Mouse (Mus musculus): ENCODE results near the gene Pigk. TPM values are rescaled to one million over a fixed set of nuclear protein-coding genes. Genes with fewer than 3 reads are reported as not detected.

The Pigk gene
- polyA plus RNA-seq, 1 experiment from 2014 or later: 42.9 TPM

- H3K27me3 ChIP-seq (replicated peaks; ENCODE audit: control insufficient read depth, insufficient read depth, low read length): no peaks in the 10 kb centered on the region
- no peak overlapping the region for H3K9ac ChIP-seq (ENCODE audit: low read length)
- DNase-seq (ENCODE audit: low spot score): no peak
- no peak overlapping the region for H3K27ac ChIP-seq (ENCODE audit: low read depth)
- H3K4me1 ChIP-seq (replicated peaks; ENCODE audit: control insufficient read depth, insufficient read depth, low read length): peaks cover 4% of the 10 kb centered on the region; the same call in 1 of the 2 replicates
- WGBS: 26% methylated on average over 12 of the region's 12 CpGs
- H3K36me3 ChIP-seq (ENCODE audit: control insufficient read depth, insufficient read depth, low read length): no peaks in the 10 kb centered on the region
- 0 out of 2 replicates have a peak, but pooled peaks have one; percentile 47 for ATAC-seq (replicated peaks; ENCODE audit: low FRiP score, low TSS enrichment, low read depth)
- no peaks in the 10 kb centered on the region for H3K9me3 ChIP-seq (ENCODE audit: control insufficient read depth, low read length)
- H3K4me2 ChIP-seq (ENCODE audit: low read length): no peak overlapping the region
- no peak overlapping the region for H3K4me3 ChIP-seq (ENCODE audit: low read depth, low read length)
Measured at GRCm38 (mm10) chr3:152855006-152855614, 141.2 kb downstream of the Pigk start.

GRCm38 (mm10) chr3:152856095-152856494 is 142.2 kb downstream of the Pigk start:
- Histone ChIP-seq H3K4me1 (replicated peaks; ENCODE audit: control insufficient read depth, insufficient read depth, low read length) (peaks cover 4% of the 10 kb centered on the region; the same call in 1 of the 2 replicates), H3K27me3 (replicated peaks; ENCODE audit: control insufficient read depth, insufficient read depth, low read length) (no peaks in the 10 kb centered on the region), H3K4me2 (ENCODE audit: low read length) (no peak overlapping the region), H3K27ac (ENCODE audit: low read depth) (no peak overlapping the region), H3K36me3 (ENCODE audit: control insufficient read depth, insufficient read depth, low read length) (no peaks in the 10 kb centered on the region), H3K4me3 (ENCODE audit: low read depth, low read length) (no peak overlapping the region), H3K9ac (ENCODE audit: low read length) (no peak overlapping the region), H3K9me3 (ENCODE audit: control insufficient read depth, low read length) (no peaks in the 10 kb centered on the region)
- no peak for ATAC-seq (replicated peaks; ENCODE audit: low FRiP score, low TSS enrichment, low read depth)
- 66% methylated on average over 10 of the region's 10 CpGs for WGBS
- DNase-seq (ENCODE audit: low spot score): no peak

GRCm38 (mm10) chr3:152861450-152861849 is 147.6 kb downstream of the Pigk start:
- Histone ChIP-seq H3K4me3 (ENCODE audit: low read depth, low read length) (no peak overlapping the region), H3K4me2 (ENCODE audit: low read length) (no peak overlapping the region), H3K27me3 (replicated peaks; ENCODE audit: control insufficient read depth, insufficient read depth, low read length) (no peaks in the 10 kb centered on the region), H3K9ac (ENCODE audit: low read length) (no peak overlapping the region), H3K9me3 (ENCODE audit: control insufficient read depth, low read length) (peaks cover 3% of the 10 kb centered on the region; the same call in 1 of the 2 replicates), H3K36me3 (ENCODE audit: control insufficient read depth, insufficient read depth, low read length) (no peaks in the 10 kb centered on the region), H3K4me1 (replicated peaks; ENCODE audit: control insufficient read depth, insufficient read depth, low read length) (no peaks in the 10 kb centered on the region), H3K27ac (ENCODE audit: low read depth) (no peak overlapping the region)
- 50% methylated on average over 4 of the region's 4 CpGs for WGBS
- DNase-seq (ENCODE audit: low spot score) (no peak), ATAC-seq (replicated peaks; ENCODE audit: low FRiP score, low TSS enrichment, low read depth) (no peak)

- DNase-seq (ENCODE audit: low spot score) (no peak), ATAC-seq (replicated peaks; ENCODE audit: low FRiP score, low TSS enrichment, low read depth) (no peak)
- Histone ChIP-seq H3K4me2 (ENCODE audit: low read length) (no peak overlapping the region), H3K4me3 (ENCODE audit: low read depth, low read length) (no peak overlapping the region), H3K9me3 (ENCODE audit: control insufficient read depth, low read length) (peaks cover 3% of the 10 kb centered on the region; the same call in 1 of the 2 replicates), H3K9ac (ENCODE audit: low read length) (no peak overlapping the region), H3K36me3 (ENCODE audit: control insufficient read depth, insufficient read depth, low read length) (no peaks in the 10 kb centered on the region), H3K27ac (ENCODE audit: low read depth) (no peak overlapping the region), H3K27me3 (replicated peaks; ENCODE audit: control insufficient read depth, insufficient read depth, low read length) (no peaks in the 10 kb centered on the region), H3K4me1 (replicated peaks; ENCODE audit: control insufficient read depth, insufficient read depth, low read length) (no peaks in the 10 kb centered on the region)
- 50% methylated on average over 1 of the region's 1 CpGs for WGBS
Measured at GRCm38 (mm10) chr3:152861978-152862377, 148.1 kb downstream of the Pigk start.

GRCm38 (mm10) chr3:152866035-152866965 is 152.4 kb downstream of the Pigk start:
- H3K9ac ChIP-seq (ENCODE audit: low read length): no peak overlapping the region
- no peaks in the 10 kb centered on the region for H3K27me3 ChIP-seq (replicated peaks; ENCODE audit: control insufficient read depth, insufficient read depth, low read length)
- H3K4me3 ChIP-seq (ENCODE audit: low read depth, low read length): no peak overlapping the region
- no peak overlapping the region for H3K27ac ChIP-seq (ENCODE audit: low read depth)
- peaks cover 3% of the 10 kb centered on the region; the same call in 1 of the 2 replicates for H3K9me3 ChIP-seq (ENCODE audit: control insufficient read depth, low read length)
- no peaks in the 10 kb centered on the region for H3K36me3 ChIP-seq (ENCODE audit: control insufficient read depth, insufficient read depth, low read length)
- DNase-seq (ENCODE audit: low spot score) (no peak), ATAC-seq (replicated peaks; ENCODE audit: low FRiP score, low TSS enrichment, low read depth) (no peak)
- no peak overlapping the region for H3K4me2 ChIP-seq (ENCODE audit: low read length)
- WGBS: 85% methylated on average over 22 of the region's 22 CpGs
- no peaks in the 10 kb centered on the region for H3K4me1 ChIP-seq (replicated peaks; ENCODE audit: control insufficient read depth, insufficient read depth, low read length)

GRCm38 (mm10) chr3:152867654-152868525 is 154.0 kb downstream of the Pigk start:
- Histone ChIP-seq H3K4me1 (replicated peaks; ENCODE audit: control insufficient read depth, insufficient read depth, low read length) (no peaks in the 10 kb centered on the region), H3K9ac (ENCODE audit: low read length) (no peak overlapping the region), H3K27me3 (replicated peaks; ENCODE audit: control insufficient read depth, insufficient read depth, low read length) (no peaks in the 10 kb centered on the region), H3K9me3 (ENCODE audit: control insufficient read depth, low read length) (peaks cover 3% of the 10 kb centered on the region; the same call in 1 of the 2 replicates), H3K36me3 (ENCODE audit: control insufficient read depth, insufficient read depth, low read length) (no peaks in the 10 kb centered on the region), H3K4me2 (ENCODE audit: low read length) (no peak overlapping the region), H3K4me3 (ENCODE audit: low read depth, low read length) (no peak overlapping the region), H3K27ac (ENCODE audit: low read depth) (no peak overlapping the region)
- no peak for ATAC-seq (replicated peaks; ENCODE audit: low FRiP score, low TSS enrichment, low read depth)
- WGBS: 71% methylated on average over 12 of the region's 12 CpGs
- no peak for DNase-seq (ENCODE audit: low spot score)

GRCm38 (mm10) chr3:152872054-152872453 is 158.2 kb downstream of the Pigk start:
- H3K9ac ChIP-seq (ENCODE audit: low read length): no peak overlapping the region
- 86% methylated on average over 12 of the region's 12 CpGs for WGBS
- no peak overlapping the region for H3K27ac ChIP-seq (ENCODE audit: low read depth)
- DNase-seq (ENCODE audit: low spot score) (no peak), ATAC-seq (replicated peaks; ENCODE audit: low FRiP score, low TSS enrichment, low read depth) (no peak)
- H3K27me3 ChIP-seq (replicated peaks; ENCODE audit: control insufficient read depth, insufficient read depth, low read length): no peaks in the 10 kb centered on the region
- H3K4me3 ChIP-seq (ENCODE audit: low read depth, low read length): no peak overlapping the region
- no peaks in the 10 kb centered on the region for H3K9me3 ChIP-seq (ENCODE audit: control insufficient read depth, low read length)
- H3K36me3 ChIP-seq (ENCODE audit: control insufficient read depth, insufficient read depth, low read length): no peaks in the 10 kb centered on the region
- no peaks in the 10 kb centered on the region for H3K4me1 ChIP-seq (replicated peaks; ENCODE audit: control insufficient read depth, insufficient read depth, low read length)
- no peak overlapping the region for H3K4me2 ChIP-seq (ENCODE audit: low read length)

- Histone ChIP-seq H3K36me3 (ENCODE audit: control insufficient read depth, insufficient read depth, low read length) (no peaks in the 10 kb centered on the region), H3K27ac (ENCODE audit: low read depth) (no peak overlapping the region), H3K9ac (ENCODE audit: low read length) (no peak overlapping the region), H3K4me3 (ENCODE audit: low read depth, low read length) (no peak overlapping the region), H3K27me3 (replicated peaks; ENCODE audit: control insufficient read depth, insufficient read depth, low read length) (no peaks in the 10 kb centered on the region), H3K4me1 (replicated peaks; ENCODE audit: control insufficient read depth, insufficient read depth, low read length) (no peaks in the 10 kb centered on the region), H3K4me2 (ENCODE audit: low read length) (no peak overlapping the region), H3K9me3 (ENCODE audit: control insufficient read depth, low read length) (no peaks in the 10 kb centered on the region)
- ATAC-seq (replicated peaks; ENCODE audit: low FRiP score, low TSS enrichment, low read depth): no peak
- DNase-seq (ENCODE audit: low spot score): no peak
- WGBS: 62% methylated on average over 6 of the region's 6 CpGs
Measured at GRCm38 (mm10) chr3:152872596-152872995, 158.7 kb downstream of the Pigk start.
